Comparison of ENCODE assay signal across 27 mouse cellular contexts in the genomic region with DNA sequence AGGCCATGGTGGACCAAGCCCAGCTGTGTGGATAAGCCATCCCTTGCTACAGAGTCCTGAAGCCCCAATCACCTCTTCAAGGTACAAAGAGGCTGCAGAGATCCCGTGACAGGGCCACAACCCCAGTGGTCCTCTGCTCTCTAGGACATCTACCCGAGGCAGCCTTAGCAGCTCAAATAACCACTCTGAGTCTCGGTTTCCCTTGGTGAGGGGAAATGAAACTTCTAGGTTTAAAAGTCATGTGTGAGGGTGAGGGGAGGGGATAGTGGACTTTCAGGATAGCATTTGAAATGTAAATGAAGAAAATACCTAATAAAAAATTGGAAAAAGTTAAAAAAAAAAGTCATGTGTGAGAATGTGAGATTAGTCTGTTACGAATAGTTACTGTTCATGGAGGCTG. TPM values are rescaled to one million over a fixed set of nuclear protein-coding genes. Genes with fewer than 3 reads are reported as not detected.
A peak's percentile ranks its signal among the peaks of the same experiment; 100 is the strongest.
DNase-seq lines count a peak whose midpoint lies in the region; ATAC-seq and TF ChIP-seq lines count a peak whose summit lies in the region.
"Had no signal": no experiment of that assay in that cellular context is flagged by ENCODE, and none has a peak within 500 bp of the region (broad histone marks: within the 10 kb centered on the region; RNA-seq: fewer than 3 reads in every experiment).

No protein-coding gene starts in this region.

- no peaks in the 10 kb centered on the region for H3K27me3 ChIP-seq in CH12.LX (replicated peaks)
- H3K27me3 ChIP-seq in splenic B cell, adult 2 months (ENCODE audit: control insufficient read depth, insufficient read depth, low read length, poor library complexity, severe bottlenecking), result no peaks in the 10 kb centered on the region
- H3K27me3 ChIP-seq in hindbrain, embryonic 13.5 days, result no peaks in the 10 kb centered on the region
- H3K27me3 ChIP-seq: embryonic facial prominence, embryonic 12.5 days; embryonic facial prominence, embryonic 15.5 days; heart, embryonic 15.5 days; Patski had no signal

- intact Hi-C loops in left cerebral cortex, adult 2 months (cut with DNase I), result no loop called here
- intact Hi-C loops in left cerebral cortex, postnatal 25 days (cut with DNase I), result no loop called here

- no peaks in the 10 kb centered on the region for H3K79me2 ChIP-seq in CH12.LX (replicated peaks; ENCODE audit: control insufficient read depth, extremely low read depth, insufficient read depth, poor library complexity, severe bottlenecking)

- in situ Hi-C loops in CH12.LX (cut with MboI; ENCODE audit: low pct_ligation_motif_present, low pct_unique_long_range_greater_than_20kb, low sequenced_read_pairs), result no loop called here

- TF ChIP-seq EP300 in CH12.LX (IDR thresholded peaks at IDR 0.05; ENCODE audit: low read length), result peak; percentile 82

- peaks cover 4% of the 10 kb centered on the region for H3K9me3 ChIP-seq in CH12.LX (replicated peaks; ENCODE audit: low read length)
- no peaks in the 10 kb centered on the region for H3K9me3 ChIP-seq in hindbrain, embryonic 13.5 days
- H3K9me3 ChIP-seq: embryonic facial prominence, embryonic 12.5 days; embryonic facial prominence, embryonic 15.5 days; heart, embryonic 15.5 days had no signal

- dilution Hi-C loops in CH12.LX (cut with MboI; ENCODE audit: extremely low pct_ligation_motif_present, extremely low pct_unique_long_range_greater_than_20kb, low sequenced_read_pairs), result no loop called here

- H3K4me2 ChIP-seq in CH12.LX (ENCODE audit: insufficient read depth, low read depth, poor library complexity, severe bottlenecking), result peak overlapping the region; percentile 9; the same call in 1 of the 2 replicates
- no peak overlapping the region for H3K4me2 ChIP-seq in hindbrain, embryonic 13.5 days
- H3K4me2 ChIP-seq: embryonic facial prominence, embryonic 12.5 days; embryonic facial prominence, embryonic 15.5 days; heart, embryonic 11.5 days; heart, embryonic 15.5 days; hindbrain, embryonic 14.5 days had no signal

- peaks cover 13 to 14% of the 10 kb centered on the region in 2 experiments for H3K4me1 ChIP-seq in CH12.LX (ENCODE audit: control insufficient read depth in 1 of 2, insufficient read depth in 2 of 2)
- peaks cover 7% of the 10 kb centered on the region for H3K4me1 ChIP-seq in hindbrain, embryonic 13.5 days (replicated peaks)
- H3K4me1 ChIP-seq: embryonic facial prominence, embryonic 12.5 days; embryonic facial prominence, embryonic 15.5 days had no signal

- H3K9ac ChIP-seq in CH12.LX (ENCODE audit: insufficient read depth, low read depth), result no peak overlapping the region
- no peak overlapping the region for H3K9ac ChIP-seq in hindbrain, embryonic 13.5 days
- H3K9ac ChIP-seq: embryonic facial prominence, embryonic 12.5 days; embryonic facial prominence, embryonic 15.5 days; forebrain, postnatal 0 days; heart, embryonic 15.5 days; hindbrain, embryonic 14.5 days had no signal

- ATAC-seq in megakaryocyte, adult 5-6 weeks (ENCODE audit: poor library complexity, severe bottlenecking), result peak; percentile 56
- ATAC-seq in hindbrain, embryonic 13.5 days (ENCODE audit: low FRiP score), result no peak
- ATAC-seq: forebrain, embryonic 14.5 days; forebrain, postnatal 0 days; hindbrain, postnatal 0 days; inflammation-experienced regulatory T-cells, adult 6 months; Patski had no signal

- no peak overlapping the region for H3K4me3 ChIP-seq in left cerebral cortex, adult 2 months
- no peak overlapping the region for H3K4me3 ChIP-seq in CH12.LX (replicated peaks in 1 of 3; ENCODE audit: low read depth in 2 of 3, low read length in 2 of 3, poor library complexity in 1 of 3)
- H3K4me3 ChIP-seq in hindbrain, embryonic 13.5 days, result no peak overlapping the region
- H3K4me3 ChIP-seq: embryonic facial prominence, embryonic 12.5 days; embryonic facial prominence, embryonic 15.5 days; heart, embryonic 15.5 days; hindbrain, embryonic 10.5 days had no signal

- 89% methylated on average over 4 of the region's 4 CpGs for WGBS in hindbrain, embryonic 13.5 days

- no peak for DNase-seq in left cerebral cortex, adult 2 months (ENCODE audit: extremely low spot score in 1 of 2, low spot score in 2 of 2)
- DNase-seq in left cerebral cortex, postnatal 25 days (ENCODE audit: low spot score in 2 of 2), result no peak
- DNase-seq in CH12.LX (ENCODE audit: extremely low read depth), result peak; percentile 64
- peak; percentile 43 for DNase-seq in splenic B cell, adult 2 months (ENCODE audit: low read depth, low spot score)
- no peak for DNase-seq in retina, postnatal 1 day
- DNase-seq: adrenal gland, postnatal 10 days; adrenal gland, postnatal 36 days; cerebellum, adult 18-20 months; cerebellum, adult 9-10 months; cerebellum, postnatal 14 days; forebrain, postnatal 0 days; gastrocnemius, postnatal 25 days; heart, postnatal 10 days; heart, postnatal 36 days had no signal

- TF ChIP-seq POLR2A in CH12.LX (IDR thresholded peaks at IDR 0.05; ENCODE audit: low read depth, low read length), result no peak

- TF ChIP-seq RAD21 in CH12.LX (IDR thresholded peaks at IDR 0.05; ENCODE audit: low read depth, low read length), result no peak

- 0 out of 2 replicates have a peak overlapping the region, but pooled peaks have one; percentile 9 for H3K27ac ChIP-seq in left cerebral cortex, adult 2 months
- no peak overlapping the region for H3K27ac ChIP-seq in CH12.LX (ENCODE audit: insufficient read depth, low read depth)
- no peak overlapping the region for H3K27ac ChIP-seq in hindbrain, embryonic 13.5 days
- H3K27ac ChIP-seq: embryonic facial prominence, embryonic 12.5 days; embryonic facial prominence, embryonic 15.5 days; heart, embryonic 15.5 days; hindbrain, embryonic 10.5 days; hindbrain, embryonic 14.5 days; hindbrain, postnatal 0 days had no signal

- H3K36me3 ChIP-seq in CH12.LX (replicated peaks in 1 of 2; ENCODE audit: control insufficient read depth in 1 of 2, insufficient read depth in 1 of 2, low read length in 1 of 2), result peaks cover 0 to 7% of the 10 kb centered on the region in 2 experiments
- no peaks in the 10 kb centered on the region for H3K36me3 ChIP-seq in splenic B cell, adult 2 months (ENCODE audit: control insufficient read depth, insufficient read depth, low read length, poor library complexity, severe bottlenecking)
- H3K36me3 ChIP-seq in hindbrain, embryonic 13.5 days, result peaks cover 6% of the 10 kb centered on the region
- H3K36me3 ChIP-seq: G1E had no signal

- no peak for TF ChIP-seq CTCF in left cerebral cortex, adult 2 months (IDR thresholded peaks at IDR 0.05)
- TF ChIP-seq CTCF in CH12.LX (conservative IDR thresholded peaks at IDR 0.05 in 1 of 2, IDR thresholded peaks at IDR 0.05 in 1 of 2; ENCODE audit: low read depth in 2 of 2, low read length in 2 of 2), result no peak

TF ChIP-seq in CH12.LX, 34 proteins besides CTCF, POLR2A, EP300 and RAD21 (continues in another document):
- peak; percentile 64 for TF ChIP-seq CHD2 (IDR thresholded peaks at IDR 0.05; ENCODE audit: low read length)
- peak; percentile 7; the same call in 1 of the 2 replicates for TF ChIP-seq SMC3 (IDR thresholded peaks at IDR 0.05; ENCODE audit: low read depth, low read length)
- no peak for TF ChIP-seq MYC (IDR thresholded peaks at IDR 0.05; ENCODE audit: low read depth, low read length)
- 0 out of 2 replicates have a peak, but pooled peaks have one; percentile 33 for TF ChIP-seq MAZ (IDR thresholded peaks at IDR 0.05; ENCODE audit: low read depth, low read length)
- no peak for TF ChIP-seq NRF1 (IDR thresholded peaks at IDR 0.05; ENCODE audit: low read depth, low read length)

RNA-seq across cellular contexts. Expression of gene Rilpl1, which starts 9.6 kb away (rescaled TPM):
- 10 to 100 TPM; 84.6 to 84.8 TPM for total RNA-seq in left cerebral cortex, adult 2 months (2021)
- total RNA-seq in left cerebral cortex, postnatal 25 days (2021), result 10 to 100 TPM; 75.2 to 95.7 TPM
- total RNA-seq in CH12.LX (2012; rRNA removed), result 4.6 and 5.7 TPM in 2 replicates
- 1.8 and 3.1 TPM in 2 replicates for total RNA-seq in CH12.LX (2014; rRNA removed)
- 5.4 and 6.1 TPM in 2 replicates for polyA plus RNA-seq in CH12.LX (2012; ENCODE audit: insufficient read length, low read depth)
- 0.75 and 1.2 TPM in 2 replicates for total RNA-seq in megakaryocyte, adult 5-6 weeks (2015)
- total RNA-seq in megakaryocyte, adult 5-6 weeks (2017), result 0.48 and 0.65 TPM in 2 replicates
- polyA plus RNA-seq in hindbrain, embryonic 13.5 days (2015; fragmentation: Nextera tagmentation; extraction: Ambion mirVana), result 11.5 and 12.1 TPM in 2 replicates

RNA-seq across cellular contexts. Expression of gene Tmed2, which starts 18.9 kb away (rescaled TPM):
- 10 to 100 TPM; 95.4 to 98.9 TPM for total RNA-seq in left cerebral cortex, adult 2 months (2021)
- 100 to 1,000 TPM in 1 of 2 experiments, 10 to 100 TPM in 1; 96.4 to 113 TPM for total RNA-seq in left cerebral cortex, postnatal 25 days (2021)
- total RNA-seq in CH12.LX (2012; rRNA removed), result 205 and 319 TPM in 2 replicates
- 769 and 796 TPM in 2 replicates for total RNA-seq in CH12.LX (2014; rRNA removed)
- polyA plus RNA-seq in CH12.LX (2012; ENCODE audit: insufficient read length, low read depth), result 280 and 301 TPM in 2 replicates
- 561 and 605 TPM in 2 replicates for total RNA-seq in megakaryocyte, adult 5-6 weeks (2015)
- 974 and 1,002 TPM in 2 replicates for total RNA-seq in megakaryocyte, adult 5-6 weeks (2017)
- 360 and 367 TPM in 2 replicates for polyA plus RNA-seq in hindbrain, embryonic 13.5 days (2015; fragmentation: Nextera tagmentation; extraction: Ambion mirVana)

RNA-seq across cellular contexts. Expression of gene Ddx55, which starts 31.1 kb away (rescaled TPM):
- 10 to 100 TPM; 25.8 to 28.3 TPM for total RNA-seq in left cerebral cortex, adult 2 months (2021)
- 10 to 100 TPM; 22.0 to 27.9 TPM for total RNA-seq in left cerebral cortex, postnatal 25 days (2021)
- 18.2 and 20.2 TPM in 2 replicates for total RNA-seq in CH12.LX (2012; rRNA removed)
- total RNA-seq in CH12.LX (2014; rRNA removed), result 15.1 and 15.7 TPM in 2 replicates
- polyA plus RNA-seq in CH12.LX (2012; ENCODE audit: insufficient read length, low read depth), result 25.8 and 25.9 TPM in 2 replicates
- total RNA-seq in megakaryocyte, adult 5-6 weeks (2015), result 6.5 and 7.7 TPM in 2 replicates
- total RNA-seq in megakaryocyte, adult 5-6 weeks (2017), result 7.2 and 15.1 TPM in 2 replicates
- 26.4 and 27.5 TPM in 2 replicates for polyA plus RNA-seq in hindbrain, embryonic 13.5 days (2015; fragmentation: Nextera tagmentation; extraction: Ambion mirVana)

RNA-seq across cellular contexts. Expression of gene Snrnp35, which starts 38.7 kb away (rescaled TPM):
- total RNA-seq in left cerebral cortex, adult 2 months (2021), result 10 to 100 TPM; 19.9 to 20.8 TPM
- total RNA-seq in left cerebral cortex, postnatal 25 days (2021), result 10 to 100 TPM; 21.0 to 27.2 TPM
- total RNA-seq in CH12.LX (2012; rRNA removed) (23.3 and 27.4 TPM in 2 replicates), CH12.LX (2014; rRNA removed) (13.9 and 14.9 TPM in 2 replicates)
- 29.0 and 36.3 TPM in 2 replicates for polyA plus RNA-seq in CH12.LX (2012; ENCODE audit: insufficient read length, low read depth)
- total RNA-seq in megakaryocyte, adult 5-6 weeks (2015), result 3.8 and 5.7 TPM in 2 replicates
- 10.6 and 12.0 TPM in 2 replicates for total RNA-seq in megakaryocyte, adult 5-6 weeks (2017)
- polyA plus RNA-seq in hindbrain, embryonic 13.5 days (2015; fragmentation: Nextera tagmentation; extraction: Ambion mirVana), result 22.5 and 27.5 TPM in 2 replicates

RNA-seq across cellular contexts. Expression of gene Rilpl2, which starts 43.4 kb away (rescaled TPM):
- 10 to 100 TPM; 17.9 to 21.0 TPM for total RNA-seq in left cerebral cortex, adult 2 months (2021)
- total RNA-seq in left cerebral cortex, postnatal 25 days (2021), result 10 to 100 TPM; 18.6 to 19.7 TPM
- 393 and 482 TPM in 2 replicates for total RNA-seq in CH12.LX (2012; rRNA removed)
- total RNA-seq in CH12.LX (2014; rRNA removed), result 415 and 425 TPM in 2 replicates
- 354 and 405 TPM in 2 replicates for polyA plus RNA-seq in CH12.LX (2012; ENCODE audit: insufficient read length, low read depth)
- total RNA-seq in megakaryocyte, adult 5-6 weeks (2015), result 42.8 and 45.4 TPM in 2 replicates
- 42.5 and 42.9 TPM in 2 replicates for total RNA-seq in megakaryocyte, adult 5-6 weeks (2017)
- 21.2 and 23.8 TPM in 2 replicates for polyA plus RNA-seq in hindbrain, embryonic 13.5 days (2015; fragmentation: Nextera tagmentation; extraction: Ambion mirVana)

Comparison
In these comparisons a context has a peak if more than half of its experiments do, and no peak if none do; other contexts are left out.
1. DNase-seq: peak in CH12.LX (single experiment) and splenic B cell, adult 2 months (single experiment); none in left cerebral cortex, adult 2 months (0 of 2), left cerebral cortex, postnatal 25 days (0 of 2) and retina, postnatal 1 day (single experiment).
2. RNA of gene Rilpl1, which starts 9.6 kb away (total RNA-seq): 75.2 to 95.7 TPM in left cerebral cortex, postnatal 25 days and 84.6 to 84.8 TPM in left cerebral cortex, adult 2 months; 1.8 to 5.7 TPM in CH12.LX and 0.48 to 1.2 TPM in megakaryocyte, adult 5-6 weeks; every median in the first group is over 10 times any median in the second.